Comparison of ENCODE assay signal across 9 mouse cellular contexts in genomic region chr4:155012788-155013187, GRCm38 (mm10). TPM values are rescaled to one million over a fixed set of nuclear protein-coding genes. Genes with fewer than 3 reads are reported as not detected.
DNase-seq lines count a peak whose midpoint lies in the region; ATAC-seq and TF ChIP-seq lines count a peak whose summit lies in the region.
"Had no signal": no experiment of that assay in that cellular context is flagged by ENCODE, and none has a peak within 500 bp of the region (broad histone marks: within the 10 kb centered on the region; RNA-seq: fewer than 3 reads in every experiment).

No protein-coding gene starts in this region.

- H3K36me3 ChIP-seq in heart, adult 2 months (ENCODE audit: control insufficient read depth, insufficient read depth, low read length), result no peaks in the 10 kb centered on the region
- no peaks in the 10 kb centered on the region for H3K36me3 ChIP-seq in heart, embryonic 10.5 days
- no peaks in the 10 kb centered on the region for H3K36me3 ChIP-seq in embryonic facial prominence, embryonic 13.5 days
- H3K36me3 ChIP-seq: liver, embryonic 15.5 days had no signal

- intact Hi-C loops in heart, adult 2 months (cut with DNase I), result no loop called here
- intact Hi-C loops in heart, postnatal 36 days (cut with DNase I), result no loop called here

- no peak overlapping the region for H3K4me2 ChIP-seq in embryonic facial prominence, embryonic 13.5 days
- H3K4me2 ChIP-seq: liver, embryonic 15.5 days had no signal

- no peak for TF ChIP-seq POLR2A in heart, adult 2 months (IDR thresholded peaks at IDR 0.05; ENCODE audit: insufficient read depth, low read depth, low read length)
- TF ChIP-seq POLR2A in bone marrow, adult 2 months (IDR thresholded peaks at IDR 0.05; ENCODE audit: borderline replicate concordance, control insufficient read depth, low read depth, low read length), result no peak

- TF ChIP-seq CTCF in heart, adult 2 months (IDR thresholded peaks at IDR 0.05), result peak; percentile 88
- peak; percentile 85 for TF ChIP-seq CTCF in bone marrow, adult 2 months (IDR thresholded peaks at IDR 0.05; ENCODE audit: control insufficient read depth, insufficient read depth, low read length)

- no peaks in the 10 kb centered on the region for H3K79me2 ChIP-seq in heart, adult 2 months (replicated peaks; ENCODE audit: control insufficient read depth, insufficient read depth, low read length)

- H3K27ac ChIP-seq in heart, adult 2 months, result no peak overlapping the region
- no peak overlapping the region for H3K27ac ChIP-seq in heart, embryonic 10.5 days
- no peak overlapping the region for H3K27ac ChIP-seq in bone marrow, adult 2 months (ENCODE audit: control insufficient read depth, insufficient read depth, low read depth, low read length, poor library complexity)
- no peak overlapping the region for H3K27ac ChIP-seq in embryonic facial prominence, embryonic 13.5 days
- H3K27ac ChIP-seq: liver, embryonic 15.5 days had no signal

- H3K4me1 ChIP-seq in heart, adult 2 months (ENCODE audit: control insufficient read depth, insufficient read depth, low read length), result no peaks in the 10 kb centered on the region
- peaks cover 14% of the 10 kb centered on the region for H3K4me1 ChIP-seq in heart, embryonic 10.5 days
- H3K4me1 ChIP-seq in bone marrow, adult 2 months (ENCODE audit: control insufficient read depth, insufficient read depth, low read length), result no peaks in the 10 kb centered on the region
- H3K4me1 ChIP-seq in embryonic facial prominence, embryonic 13.5 days, result 0 out of 2 replicates have a peak, but pooled peaks cover 3% of the 10 kb centered on the region
- H3K4me1 ChIP-seq: liver, embryonic 15.5 days had no signal

- peak; percentile 29 to 53 for DNase-seq in heart, adult 2 months
- DNase-seq in heart, embryonic 10.5 days (ENCODE audit: low spot score), result no peak
- DNase-seq in heart, postnatal 36 days, result peak; percentile 60 to 63
- peak; percentile 52 to 53 for DNase-seq in layer of hippocampus, postnatal 14 days (ENCODE audit: low spot score in 2 of 2)
- peak; percentile 27 for DNase-seq in skeletal muscle tissue, adult 2 months (ENCODE audit: low read depth, low spot score)

- TF ChIP-seq EP300 in heart, adult 2 months (IDR thresholded peaks at IDR 0.05; ENCODE audit: insufficient read depth, low read depth, low read length), result no peak

- no peaks in the 10 kb centered on the region for H3K9me3 ChIP-seq in heart, embryonic 10.5 days
- no peaks in the 10 kb centered on the region for H3K9me3 ChIP-seq in embryonic facial prominence, embryonic 13.5 days
- H3K9me3 ChIP-seq: liver, embryonic 15.5 days had no signal

- ATAC-seq in embryonic facial prominence, embryonic 13.5 days (ENCODE audit: insufficient number of reproducible peaks, insufficient read depth, low FRiP score, low TSS enrichment, low read depth), result peak; percentile 17; the same call in 1 of the 2 replicates
- ATAC-seq in megakaryocyte-erythroid progenitor cell, adult 5-6 weeks (replicated peaks; ENCODE audit: low FRiP score, low TSS enrichment, poor library complexity, severe bottlenecking), result peak; percentile 75

- no peak overlapping the region for H3K4me3 ChIP-seq in heart, adult 2 months
- no peak overlapping the region for H3K4me3 ChIP-seq in heart, embryonic 10.5 days
- no peak overlapping the region for H3K4me3 ChIP-seq in bone marrow, adult 2 months (replicated peaks; ENCODE audit: control insufficient read depth, low read depth, low read length)
- H3K4me3 ChIP-seq in embryonic facial prominence, embryonic 13.5 days, result no peak overlapping the region
- H3K4me3 ChIP-seq: liver, embryonic 15.5 days had no signal

- H3K27me3 ChIP-seq in heart, adult 2 months (ENCODE audit: control insufficient read depth, insufficient read depth, low read length), result no peaks in the 10 kb centered on the region
- H3K27me3 ChIP-seq in heart, embryonic 10.5 days (ENCODE audit: insufficient read depth, poor library complexity, severe bottlenecking), result peaks cover 69% of the 10 kb centered on the region
- peaks cover 4% of the 10 kb centered on the region for H3K27me3 ChIP-seq in embryonic facial prominence, embryonic 13.5 days

- WGBS in heart, adult 2 months, result 8% methylated on average over 4 of the region's 4 CpGs
- WGBS in heart, embryonic 10.5 days, result 5% methylated on average over 4 of the region's 4 CpGs
- WGBS in bone marrow, adult 2 months, result 5% methylated on average over 4 of the region's 4 CpGs
- 3% methylated on average over 4 of the region's 4 CpGs for WGBS in embryonic facial prominence, embryonic 13.5 days

- no peak overlapping the region for H3K9ac ChIP-seq in heart, adult 2 months (ENCODE audit: low read depth, low read length)
- H3K9ac ChIP-seq in embryonic facial prominence, embryonic 13.5 days, result no peak overlapping the region
- H3K9ac ChIP-seq: liver, embryonic 15.5 days had no signal

RNA-seq across cellular contexts. Expression of gene Plch2, which starts 43.8 kb away (rescaled TPM):
- not detected for total RNA-seq in heart, adult 2 months (2021)
- polyA plus RNA-seq in heart, adult 2 months (2012; rRNA removed), result 0.06 and 1.1 TPM in 2 replicates
- polyA plus RNA-seq in heart, embryonic 10.5 days (2016; fragmentation: Nextera tagmentation; extraction: Ambion mirVana), result 0.41 and 0.57 TPM in 2 replicates
- not detected in 2 replicates for polyA plus RNA-seq in bone marrow, adult 2 months (2011; ENCODE audit: insufficient read depth, insufficient read length, low replicate concordance, missing spikeins)
- 11.2 and 12.8 TPM in 2 replicates for polyA plus RNA-seq in embryonic facial prominence, embryonic 13.5 days (2015; fragmentation: Nextera tagmentation; extraction: Ambion mirVana)
- total RNA-seq in heart, postnatal 36 days (2021), result not detected
- 10 to 100 TPM; 90.9 to 97.9 TPM for total RNA-seq in layer of hippocampus, postnatal 14 days (2021)
- 0.33 and 3.2 TPM in 2 replicates for total RNA-seq in megakaryocyte-erythroid progenitor cell, adult 5-6 weeks (2014; fragmentation: Nextera tagmentation)
- not detected in 2 replicates for total RNA-seq in megakaryocyte-erythroid progenitor cell, adult 5-6 weeks (2017)
- polyA plus RNA-seq: liver, embryonic 15.5 days had no signal

RNA-seq across cellular contexts. Expression of gene Pank4, which starts 48.9 kb away (rescaled TPM):
- total RNA-seq in heart, adult 2 months (2021), result 10 to 100 TPM; 40.7 to 43.9 TPM
- polyA plus RNA-seq in heart, adult 2 months (2012; rRNA removed), result 59.6 and 81.2 TPM in 2 replicates
- 45.3 and 49.2 TPM in 2 replicates for polyA plus RNA-seq in heart, embryonic 10.5 days (2016; fragmentation: Nextera tagmentation; extraction: Ambion mirVana)
- polyA plus RNA-seq in bone marrow, adult 2 months (2011; ENCODE audit: insufficient read depth, insufficient read length, low replicate concordance, missing spikeins), result 29.7 and 30.3 TPM in 2 replicates
- polyA plus RNA-seq in embryonic facial prominence, embryonic 13.5 days (2015; fragmentation: Nextera tagmentation; extraction: Ambion mirVana), result 48.3 and 54.1 TPM in 2 replicates
- total RNA-seq in heart, postnatal 36 days (2021), result 10 to 100 TPM; 40.9 to 42.8 TPM
- total RNA-seq in layer of hippocampus, postnatal 14 days (2021), result 10 to 100 TPM; 29.8 to 35.0 TPM
- total RNA-seq in megakaryocyte-erythroid progenitor cell, adult 5-6 weeks (2014; fragmentation: Nextera tagmentation), result 71.5 and 97.3 TPM in 2 replicates
- total RNA-seq in megakaryocyte-erythroid progenitor cell, adult 5-6 weeks (2017), result 34.6 and 35.9 TPM in 2 replicates

RNA-seq across cellular contexts. Expression of gene Hes5, which starts 52.1 kb away (rescaled TPM):
- total RNA-seq in heart, adult 2 months (2021), result not detected
- polyA plus RNA-seq in heart, adult 2 months (2012; rRNA removed), result 0.10 TPM in 1 of 2 replicates, not detected in the other
- 0.15 and 0.26 TPM in 2 replicates for polyA plus RNA-seq in heart, embryonic 10.5 days (2016; fragmentation: Nextera tagmentation; extraction: Ambion mirVana)
- not detected in 2 replicates for polyA plus RNA-seq in bone marrow, adult 2 months (2011; ENCODE audit: insufficient read depth, insufficient read length, low replicate concordance, missing spikeins)
- polyA plus RNA-seq in embryonic facial prominence, embryonic 13.5 days (2015; fragmentation: Nextera tagmentation; extraction: Ambion mirVana), result 4.2 and 6.0 TPM in 2 replicates
- total RNA-seq in heart, postnatal 36 days (2021), result not detected
- 10 to 100 TPM; 36.2 to 37.0 TPM for total RNA-seq in layer of hippocampus, postnatal 14 days (2021)
- not detected in 2 replicates for total RNA-seq in megakaryocyte-erythroid progenitor cell, adult 5-6 weeks (2014; fragmentation: Nextera tagmentation)
- not detected in 2 replicates for total RNA-seq in megakaryocyte-erythroid progenitor cell, adult 5-6 weeks (2017)

RNA-seq across cellular contexts. Expression of gene Pex10, which starts 54.0 kb away (rescaled TPM):
- total RNA-seq in heart, adult 2 months (2021), result 10 to 100 TPM; 18.4 to 19.4 TPM
- 26.5 and 26.7 TPM in 2 replicates for polyA plus RNA-seq in heart, adult 2 months (2012; rRNA removed)
- polyA plus RNA-seq in heart, embryonic 10.5 days (2016; fragmentation: Nextera tagmentation; extraction: Ambion mirVana), result 17.3 and 19.4 TPM in 2 replicates
- 3.4 and 12.1 TPM in 2 replicates for polyA plus RNA-seq in bone marrow, adult 2 months (2011; ENCODE audit: insufficient read depth, insufficient read length, low replicate concordance, missing spikeins)
- 22.2 and 26.4 TPM in 2 replicates for polyA plus RNA-seq in embryonic facial prominence, embryonic 13.5 days (2015; fragmentation: Nextera tagmentation; extraction: Ambion mirVana)
- 10 to 100 TPM; 19.4 to 23.1 TPM for total RNA-seq in heart, postnatal 36 days (2021)
- total RNA-seq in layer of hippocampus, postnatal 14 days (2021), result 10 to 100 TPM; 22.1 to 26.3 TPM
- 8.1 and 9.0 TPM in 2 replicates for total RNA-seq in megakaryocyte-erythroid progenitor cell, adult 5-6 weeks (2014; fragmentation: Nextera tagmentation)
- 5.8 and 6.4 TPM in 2 replicates for total RNA-seq in megakaryocyte-erythroid progenitor cell, adult 5-6 weeks (2017)

Comparison
In these comparisons a context has a peak if more than half of its experiments do, and no peak if none do; other contexts are left out.
1. RNA of gene Plch2, which starts 43.8 kb away (total RNA-seq): 90.9 to 97.9 TPM in layer of hippocampus, postnatal 14 days; 0.33 to 3.2 TPM in megakaryocyte-erythroid progenitor cell, adult 5-6 weeks, not detected in heart, adult 2 months and not detected in heart, postnatal 36 days; every median in the first group is over 10 times any median in the second.
2. RNA of gene Hes5, which starts 52.1 kb away (total RNA-seq): 36.2 to 37.0 TPM in layer of hippocampus, postnatal 14 days; not detected in heart, postnatal 36 days, not detected in heart, adult 2 months and not detected in megakaryocyte-erythroid progenitor cell, adult 5-6 weeks; every median in the first group is over 10 times any median in the second.